Mouse (Mus musculus): Measurements from ENCODE around the gene Bag2.

Gene Bag2

DNA sequence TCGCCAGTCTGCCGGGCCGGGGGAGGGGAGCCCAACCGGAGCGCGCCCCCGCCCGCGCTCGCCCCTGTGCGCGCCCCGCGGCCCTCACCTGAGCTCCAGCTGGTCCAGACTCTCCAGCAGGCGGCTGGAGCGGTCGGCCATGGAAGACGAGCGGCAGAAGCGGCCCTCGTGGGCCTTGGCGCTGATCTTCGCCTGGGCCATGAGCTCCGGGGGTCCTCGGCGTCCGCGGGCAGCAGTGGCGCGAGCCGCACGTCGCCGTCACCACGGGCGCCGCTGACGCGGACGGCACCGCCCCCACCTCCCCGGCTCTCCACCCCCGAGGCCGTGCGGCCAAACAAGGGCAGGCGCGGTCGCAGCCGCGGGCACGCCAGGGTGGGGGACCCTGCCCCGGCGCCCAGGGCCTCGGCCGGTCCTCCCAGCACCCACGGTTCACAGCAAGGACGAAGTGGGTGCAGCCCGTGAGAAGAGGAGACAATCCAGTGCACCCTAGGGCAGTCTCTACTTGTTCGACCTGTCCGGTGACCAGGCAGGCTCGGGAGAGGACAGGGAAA is at the start of gene Bag2:
TSS of gene Bag2 (minus strand) at position 305 of the 551 bp plus-strand sequence.
- peak; percentile 67 for ATAC-seq (ENCODE audit: insufficient number of reproducible peaks, low FRiP score, low TSS enrichment)

DNA sequence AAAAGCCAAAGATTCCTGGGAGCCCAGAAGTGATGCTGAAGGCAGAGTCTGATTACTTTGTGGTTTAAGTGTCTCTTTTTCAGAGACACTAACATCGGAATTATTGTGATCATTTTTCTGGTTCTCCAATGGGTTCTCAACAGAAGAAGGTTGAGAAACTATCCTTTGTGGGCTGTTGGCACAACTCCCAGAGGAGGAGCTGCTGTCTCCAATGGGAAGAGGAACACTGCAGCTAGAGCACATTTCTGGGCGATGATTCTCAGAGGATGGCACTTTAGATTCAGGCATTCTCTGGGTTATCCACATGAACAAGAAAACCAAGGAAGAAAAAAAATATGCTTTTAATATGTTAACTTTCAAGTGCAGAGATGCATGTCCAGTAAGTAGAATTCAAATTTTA is 45.7 kb upstream of the Bag2 start:
- ATAC-seq (ENCODE audit: insufficient number of reproducible peaks, low FRiP score, low TSS enrichment): no peak

DNA sequence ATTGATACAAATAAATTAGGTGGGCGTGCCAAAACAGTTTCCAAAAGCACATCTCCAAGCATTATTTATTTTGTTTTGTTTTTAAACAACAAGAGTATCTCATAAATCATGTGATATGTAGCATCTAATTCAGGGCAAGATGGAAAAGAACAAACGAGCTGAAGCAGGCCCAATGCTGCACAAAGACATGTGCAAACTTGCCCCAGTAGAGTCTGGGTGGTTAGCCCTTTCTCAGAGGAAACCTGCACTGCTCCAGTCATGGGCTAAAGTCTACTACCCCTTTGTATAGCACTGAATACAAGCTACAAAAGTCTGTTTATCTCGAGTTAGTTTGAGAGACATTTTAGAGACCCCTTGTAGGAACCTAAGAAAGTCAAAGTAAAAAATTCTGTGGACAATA is 42.0 kb upstream of the Bag2 start:
- ATAC-seq (ENCODE audit: insufficient number of reproducible peaks, low FRiP score, low TSS enrichment): no peak

DNA sequence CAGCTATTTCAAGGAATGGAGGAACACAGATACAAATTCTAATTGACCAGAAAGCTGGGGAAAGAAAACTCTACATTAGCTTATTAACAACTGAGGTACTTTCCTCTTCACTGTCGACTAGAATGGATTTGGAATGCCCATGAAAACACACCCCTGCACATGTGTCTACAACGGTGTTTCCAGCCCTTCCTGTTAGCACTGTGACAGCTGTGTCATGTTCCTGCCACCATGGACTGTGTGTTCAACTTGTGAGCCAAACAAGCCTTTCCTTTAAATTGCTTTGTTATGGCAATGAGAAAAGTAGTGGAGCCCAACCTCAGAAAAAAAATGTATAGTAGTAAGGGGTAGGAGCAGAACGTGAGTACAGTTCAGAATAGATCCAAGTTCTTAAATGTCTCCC is 30.9 kb upstream of the Bag2 start:
- no peak for ATAC-seq (ENCODE audit: insufficient number of reproducible peaks, low FRiP score, low TSS enrichment)

DNA sequence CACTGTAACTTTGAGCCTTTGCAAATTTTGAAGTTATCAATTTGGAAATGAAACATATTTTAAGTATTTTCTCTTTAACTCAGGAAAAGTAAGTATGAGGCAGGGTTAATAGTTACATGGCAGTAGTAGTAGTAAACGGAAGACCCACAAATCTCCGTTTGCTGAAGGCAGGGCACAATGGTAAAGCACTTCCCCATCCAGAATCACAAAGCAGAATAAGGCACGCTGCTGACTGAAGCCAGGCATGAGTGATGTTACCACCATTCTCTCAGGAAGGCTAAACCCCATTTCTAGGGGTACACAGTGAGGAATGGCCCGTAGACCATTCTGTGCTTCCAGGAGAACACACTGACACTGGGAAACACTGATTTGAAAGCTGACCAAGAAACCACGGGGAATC is 30.5 kb upstream of the Bag2 start:
- no peak for ATAC-seq (ENCODE audit: insufficient number of reproducible peaks, low FRiP score, low TSS enrichment)

DNA sequence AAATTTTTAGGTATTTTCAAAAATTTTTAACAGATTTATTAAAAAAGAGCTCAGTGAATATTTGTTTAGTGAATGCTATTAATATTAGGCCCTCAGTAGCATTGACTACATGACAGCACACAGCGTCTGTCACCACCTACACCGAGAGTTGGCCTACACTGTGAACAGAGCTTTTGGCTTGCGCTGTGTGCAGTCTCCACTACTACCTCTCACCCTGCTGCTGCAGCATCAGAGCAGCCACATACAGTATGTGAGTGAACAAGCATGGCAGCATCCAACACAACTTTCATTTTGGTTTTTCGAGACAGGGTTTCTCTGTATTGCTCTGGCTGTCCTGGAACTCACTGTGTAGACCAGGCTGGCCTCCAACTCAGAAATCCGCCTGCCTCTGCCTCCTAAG is 27.0 kb upstream of the Bag2 start:
- ATAC-seq (ENCODE audit: insufficient number of reproducible peaks, low FRiP score, low TSS enrichment): no peak

DNA sequence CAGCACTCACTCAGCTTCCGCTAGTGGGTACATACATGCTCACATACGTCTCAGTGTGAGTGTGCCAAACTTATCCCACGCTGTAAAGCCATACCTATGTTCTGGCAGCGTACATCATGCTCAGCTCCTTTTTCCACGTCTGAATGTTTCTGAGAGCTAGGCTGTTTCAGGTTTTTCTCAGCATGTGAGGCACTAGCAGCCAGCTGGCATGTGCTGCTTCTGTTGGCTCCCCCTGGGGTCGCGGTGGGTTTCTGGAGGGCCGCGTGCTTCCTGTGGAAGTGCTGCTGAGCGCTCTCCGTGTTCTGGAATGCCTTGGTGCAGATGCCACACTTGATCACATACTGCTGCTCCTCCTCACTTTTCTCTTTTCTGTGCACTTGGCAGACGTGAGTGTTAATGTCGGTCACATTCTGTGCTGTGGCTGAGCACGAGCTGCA is 18.6 kb upstream of the Bag2 start:
- peak; percentile 52; the same call in 1 of the 2 replicates for ATAC-seq (ENCODE audit: insufficient number of reproducible peaks, low FRiP score, low TSS enrichment)

DNA sequence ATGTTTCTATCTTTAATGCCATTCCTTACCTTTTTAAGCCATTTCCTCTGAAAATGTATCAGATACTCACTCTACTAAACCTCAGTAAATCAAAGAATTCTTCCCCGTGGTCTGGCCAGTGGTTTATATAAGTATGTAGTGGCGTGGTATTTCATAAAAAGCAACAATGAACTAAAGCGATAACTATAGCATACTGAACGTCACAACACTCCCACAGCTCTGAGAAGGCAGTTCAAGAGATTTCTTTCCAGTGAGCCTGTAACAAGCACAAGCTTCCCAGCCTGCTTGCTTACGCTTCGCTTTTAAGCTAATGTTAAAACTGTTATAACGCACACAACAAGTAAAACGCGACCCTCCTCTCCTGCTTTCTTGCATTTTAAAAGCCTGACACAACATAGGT is 14.5 kb upstream of the Bag2 start:
- no peak for ATAC-seq (ENCODE audit: insufficient number of reproducible peaks, low FRiP score, low TSS enrichment)

DNA sequence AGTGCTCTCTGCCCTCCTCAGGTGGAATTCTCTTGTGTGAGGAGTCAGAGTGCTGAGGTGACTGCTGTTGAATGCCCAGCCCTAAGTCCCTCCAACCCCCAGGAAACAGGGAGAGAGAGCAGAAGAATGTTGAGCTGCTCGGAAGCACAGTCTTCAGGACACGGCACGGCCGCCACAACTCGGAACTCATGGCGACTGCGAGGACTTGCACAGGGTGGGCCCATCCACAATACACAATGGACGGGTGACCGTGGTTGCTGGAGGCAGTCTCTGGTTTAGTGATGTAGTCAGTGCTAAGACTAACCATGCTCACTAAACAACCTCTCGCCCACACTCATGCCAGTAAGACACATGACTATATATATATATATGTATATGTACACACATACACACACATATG is 14.0 kb upstream of the Bag2 start:
- no peak for ATAC-seq (ENCODE audit: insufficient number of reproducible peaks, low FRiP score, low TSS enrichment)

DNA sequence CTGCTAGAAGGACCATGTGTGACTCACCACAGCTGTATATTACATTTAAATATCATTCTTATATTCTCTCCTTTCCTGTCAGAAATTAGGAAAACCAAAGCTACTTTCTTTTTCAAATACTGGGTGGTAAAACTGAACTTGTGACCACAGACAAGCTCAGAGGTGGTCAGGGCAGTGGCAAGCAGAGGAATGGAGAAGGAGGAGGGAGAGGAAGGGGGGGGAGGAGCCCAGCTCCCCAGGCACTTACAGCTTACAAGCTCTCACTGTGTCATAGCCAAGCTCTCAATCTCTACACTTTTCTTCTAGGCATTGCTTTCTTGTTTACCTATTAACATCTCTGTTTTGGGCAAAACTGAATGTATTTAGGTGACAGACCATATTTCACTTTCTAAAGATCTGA is 11.2 kb upstream of the Bag2 start:
- ATAC-seq (ENCODE audit: insufficient number of reproducible peaks, low FRiP score, low TSS enrichment): no peak

DNA sequence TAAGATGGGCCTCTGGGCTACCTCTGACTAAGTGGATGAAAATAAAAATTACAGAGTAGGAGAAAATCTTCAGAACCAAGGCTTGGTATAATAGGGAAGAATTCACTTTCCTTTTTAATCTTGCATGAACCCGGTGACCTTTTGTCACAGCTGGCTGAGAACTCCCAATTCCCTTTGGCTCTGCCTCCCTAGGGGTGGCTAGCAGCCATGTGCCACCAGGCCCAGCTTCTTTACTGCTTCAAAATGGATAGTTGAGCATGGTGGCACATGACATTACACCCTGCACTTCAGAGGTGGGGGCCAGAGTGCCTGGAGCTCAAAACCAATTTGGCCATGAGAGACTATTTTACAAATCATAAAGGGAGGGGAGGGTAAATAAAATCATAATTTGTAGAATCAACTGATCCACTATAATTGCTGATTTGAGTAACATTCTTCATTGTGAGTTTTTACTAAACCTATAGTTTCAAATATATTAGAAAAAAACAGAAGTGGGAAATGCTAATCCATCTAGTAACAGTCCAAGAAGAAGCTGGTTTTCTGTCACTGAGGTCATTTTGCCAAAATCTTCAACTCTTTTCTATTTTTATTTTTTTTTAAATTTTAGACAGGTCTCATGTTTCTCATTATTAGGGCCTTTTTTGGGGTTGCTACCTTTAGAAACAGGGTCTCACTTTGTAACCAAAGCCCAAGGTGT is 10.6 kb upstream of the Bag2 start:
- ATAC-seq (ENCODE audit: insufficient number of reproducible peaks, low FRiP score, low TSS enrichment): no peak

DNA sequence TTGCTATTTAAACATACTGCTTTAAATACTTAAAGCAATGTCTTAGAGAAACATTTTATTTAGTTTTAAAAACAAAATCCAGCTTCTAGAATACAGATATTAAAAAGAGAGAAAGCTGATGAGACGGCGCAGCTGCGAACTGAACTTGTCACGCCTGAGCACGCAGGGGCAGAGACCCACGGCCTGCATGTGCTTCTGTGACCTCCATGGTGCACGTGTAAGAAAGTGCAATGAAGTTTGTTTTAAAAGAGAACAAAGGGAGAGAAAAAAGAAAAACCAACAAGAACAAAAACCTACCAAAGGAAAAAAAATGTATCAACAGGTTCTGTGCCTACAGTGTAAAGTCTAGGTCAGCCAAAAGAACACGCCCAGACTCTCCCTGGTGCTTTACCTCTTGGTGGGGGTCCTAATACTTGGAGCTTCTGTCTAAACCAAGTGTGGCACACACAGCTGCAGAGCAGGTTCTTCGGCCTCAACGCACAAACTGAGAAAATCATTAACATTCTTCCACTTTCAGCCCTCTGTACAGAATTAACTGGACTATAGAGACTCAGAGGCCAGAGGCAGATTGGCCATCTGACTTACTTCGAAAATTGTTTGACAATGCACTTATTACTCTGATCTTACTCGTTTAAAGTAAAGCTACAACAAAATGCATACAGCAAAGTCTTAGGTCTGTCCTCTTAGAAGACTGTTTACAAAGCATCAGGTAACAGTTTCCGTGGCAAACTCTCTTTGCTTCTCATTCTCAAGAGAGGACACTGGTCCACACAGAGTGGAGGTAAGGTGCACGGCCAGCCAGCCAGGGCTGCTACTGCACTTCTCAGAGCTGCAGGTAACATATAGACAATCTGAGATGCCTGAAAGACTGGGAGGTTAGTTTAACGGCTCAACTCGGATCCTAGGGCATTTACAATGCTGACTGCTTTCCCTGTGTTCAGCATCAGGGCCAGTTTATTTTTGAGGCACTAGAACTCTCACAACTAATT is 9.2 kb upstream of the Bag2 start:
- ATAC-seq (ENCODE audit: insufficient number of reproducible peaks, low FRiP score, low TSS enrichment): no peak

DNA sequence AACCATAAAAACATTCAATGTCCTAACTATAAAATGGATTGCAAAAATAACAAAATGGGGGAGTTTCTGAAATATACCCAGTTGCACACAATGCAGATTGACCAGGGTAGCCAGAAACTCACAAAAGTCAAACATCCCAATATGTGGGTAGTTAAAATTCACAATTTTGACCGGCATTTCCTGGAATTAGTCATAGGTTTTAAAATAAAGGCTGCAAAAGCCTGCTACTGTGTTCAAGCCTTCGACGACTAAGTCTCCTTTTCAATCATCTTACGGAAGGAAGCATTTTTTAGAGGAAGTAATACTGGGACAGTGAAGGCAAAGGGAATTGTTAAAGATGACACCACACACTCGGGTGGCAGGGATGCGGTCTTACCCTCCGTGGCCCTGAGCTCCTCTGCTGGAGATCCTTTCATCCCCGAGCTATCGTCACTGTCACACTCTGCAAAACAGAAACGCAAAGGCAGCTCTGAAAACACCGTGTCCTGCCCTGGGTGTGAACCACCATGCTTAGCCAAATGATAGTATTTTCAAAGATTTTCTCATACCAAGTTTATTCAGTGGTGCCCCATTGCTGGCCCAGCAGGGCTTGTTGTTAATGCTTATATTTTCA is 8.0 kb upstream of the Bag2 start:
- no peak for ATAC-seq (ENCODE audit: insufficient number of reproducible peaks, low FRiP score, low TSS enrichment)

DNA sequence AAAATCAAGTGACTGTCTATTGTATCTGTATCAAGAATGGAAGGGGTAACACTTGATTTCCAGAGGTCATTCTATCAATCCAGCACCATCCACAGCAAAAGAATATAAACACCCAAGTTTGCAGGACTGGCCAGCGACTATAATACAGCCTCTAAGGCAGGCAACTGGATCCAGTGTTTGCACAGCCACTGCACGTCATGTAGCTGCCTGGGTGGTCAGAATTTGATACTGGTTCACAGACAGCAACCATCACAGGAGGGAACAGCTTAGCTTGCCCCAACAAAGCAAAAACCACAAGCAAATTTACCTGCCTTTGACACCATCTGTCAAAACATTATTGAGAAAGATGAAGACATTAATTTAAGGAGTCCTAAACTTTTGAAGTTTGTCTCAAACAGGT is 6.2 kb upstream of the Bag2 start:
- ATAC-seq (ENCODE audit: insufficient number of reproducible peaks, low FRiP score, low TSS enrichment): no peak

DNA sequence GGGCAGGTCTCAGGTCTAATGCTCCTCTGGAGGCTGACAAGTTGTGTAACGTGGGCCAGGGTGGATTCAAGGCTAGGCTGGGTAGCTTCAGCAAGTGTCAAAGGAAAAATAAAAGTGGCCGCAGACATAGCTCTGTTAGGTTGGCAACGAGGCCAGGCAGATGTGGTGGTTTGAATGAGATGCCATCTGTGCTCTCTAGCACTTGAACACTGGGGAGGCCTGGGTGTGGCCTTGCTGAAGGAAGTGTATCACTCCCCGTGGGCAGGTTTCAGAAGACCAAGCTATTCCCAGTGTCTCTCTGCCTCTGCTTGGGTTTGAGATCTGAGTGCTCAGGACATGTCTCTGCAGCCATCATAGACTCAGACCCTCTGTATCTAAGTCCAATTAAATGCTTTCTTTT is 893 bp upstream of the Bag2 start:
- ATAC-seq (ENCODE audit: insufficient number of reproducible peaks, low FRiP score, low TSS enrichment): no peak

DNA sequence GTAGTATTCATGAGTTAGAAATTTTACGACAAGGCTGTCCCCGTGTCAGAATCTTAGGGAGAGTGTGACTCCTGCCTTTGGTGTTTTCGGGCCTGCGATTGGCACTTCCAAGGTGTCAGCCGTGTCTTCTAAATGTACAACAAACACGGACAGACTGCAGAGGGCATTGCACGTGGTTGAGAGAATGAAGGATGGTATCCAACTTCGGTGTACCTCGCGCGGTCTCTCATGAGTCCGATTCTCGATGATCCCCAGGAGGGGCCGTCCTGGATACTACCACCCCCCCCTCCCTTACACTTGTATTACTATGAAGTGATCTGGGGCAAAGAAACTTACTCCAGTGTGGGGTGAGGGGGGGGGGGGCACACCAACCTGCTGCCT is 572 bp downstream of the Bag2 start:
- peak; percentile 41 for ATAC-seq (ENCODE audit: insufficient number of reproducible peaks, low FRiP score, low TSS enrichment)

DNA sequence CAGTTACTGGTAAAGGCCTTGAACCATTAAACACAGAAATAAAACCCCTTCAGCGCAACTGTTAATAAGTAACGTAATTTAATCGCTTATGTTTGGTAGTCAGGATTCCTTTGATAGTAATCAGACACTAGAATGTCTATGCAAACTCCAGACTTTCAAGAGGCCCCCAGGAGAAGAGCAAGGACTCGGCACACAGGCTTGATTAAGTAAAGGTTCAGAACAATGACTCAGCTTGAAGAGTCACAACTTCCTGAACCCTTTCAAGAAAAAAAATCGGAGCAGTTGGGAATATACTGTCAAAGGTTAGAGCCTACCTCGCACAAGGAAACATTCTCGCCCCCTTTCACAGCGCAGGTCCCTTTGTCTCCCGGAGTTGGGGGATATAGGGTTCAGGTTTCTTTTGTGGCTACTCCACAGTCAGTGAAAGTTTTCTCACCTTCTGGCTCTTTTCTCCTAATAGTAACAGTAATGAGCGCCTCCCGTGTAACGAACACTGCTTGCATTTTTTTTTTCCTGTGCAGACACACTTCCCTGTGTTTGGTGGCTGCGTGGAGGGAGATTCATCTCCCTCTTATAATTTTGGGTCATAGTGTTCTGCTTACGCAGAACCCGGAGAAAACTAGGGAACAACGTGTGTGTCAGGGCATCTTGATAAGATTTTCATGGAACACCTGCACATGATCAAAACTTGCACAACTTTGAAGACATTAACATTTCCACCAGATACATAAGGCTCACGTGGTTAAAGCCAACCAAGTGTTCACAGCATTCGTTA is 1.1 kb downstream of the Bag2 start:
- no peak for ATAC-seq (ENCODE audit: insufficient number of reproducible peaks, low FRiP score, low TSS enrichment)

DNA sequence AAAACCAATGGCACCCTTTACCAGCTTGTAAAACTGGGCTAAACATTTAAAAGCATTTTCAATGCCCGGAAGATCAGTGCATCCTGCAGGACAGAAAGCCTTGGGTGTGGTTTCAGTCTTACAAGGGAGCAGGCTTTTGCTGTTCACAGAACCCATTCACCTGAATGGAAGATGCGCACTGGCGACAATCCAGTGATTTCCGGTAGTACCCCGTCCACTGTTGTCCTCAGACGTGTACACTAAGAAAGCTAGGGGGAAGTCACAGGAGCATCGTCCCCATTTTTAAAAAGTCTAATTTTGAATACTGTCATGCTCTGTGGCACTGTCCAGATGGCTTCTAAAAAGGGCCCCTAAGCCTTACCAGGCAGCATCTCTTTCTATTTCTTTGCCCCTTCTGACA is 1.8 kb downstream of the Bag2 start:
- ATAC-seq (ENCODE audit: insufficient number of reproducible peaks, low FRiP score, low TSS enrichment): no peak

DNA sequence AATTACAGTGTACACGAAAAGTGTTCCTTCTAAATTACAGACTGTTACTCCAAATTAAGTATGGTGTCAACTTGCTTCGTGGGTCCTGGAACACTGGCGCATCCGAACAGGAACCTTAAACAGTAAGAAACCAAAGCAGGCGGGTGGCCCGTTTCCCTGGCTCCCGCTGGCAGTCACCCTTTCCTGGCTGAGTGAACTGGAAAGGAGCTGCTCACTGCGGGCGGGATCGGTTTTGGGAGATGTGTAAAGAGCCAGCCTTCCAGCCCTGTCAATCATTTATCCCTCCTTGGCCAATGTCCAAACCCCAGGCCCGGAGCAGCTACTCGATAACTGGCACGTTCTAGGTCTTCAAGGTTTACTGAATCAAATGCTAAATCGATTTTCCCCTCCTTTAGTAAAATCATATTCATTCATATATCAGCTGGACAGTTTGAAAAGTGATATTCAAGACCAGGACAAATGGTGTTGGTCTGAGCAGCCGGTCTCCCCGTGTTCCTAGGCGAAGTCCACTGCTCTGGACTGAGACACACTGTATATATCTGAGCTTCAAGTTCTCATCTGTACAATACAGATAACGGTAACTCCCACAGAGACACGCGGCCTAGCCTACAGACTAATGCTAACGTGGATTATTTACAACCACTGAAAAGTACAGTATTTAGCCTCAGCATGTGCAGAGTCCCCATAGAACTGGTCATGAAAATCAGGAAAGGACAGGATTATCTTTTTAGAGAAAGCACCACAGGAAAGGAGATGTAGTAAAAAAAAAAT is 2.4 kb downstream of the Bag2 start:
- ATAC-seq (ENCODE audit: insufficient number of reproducible peaks, low FRiP score, low TSS enrichment): no peak

Measured in cerebellum, adult (tissue).